Mouse (Mus musculus): ENCODE data around the gene Npr1. TPM values are rescaled to one million over a fixed set of nuclear protein-coding genes. Genes with fewer than 3 reads are reported as not detected.

Npr1 gene
- total and polyA plus RNA-seq, 2 experiments from 2014 or later = 2.0 to 4.1 TPM

DNA sequence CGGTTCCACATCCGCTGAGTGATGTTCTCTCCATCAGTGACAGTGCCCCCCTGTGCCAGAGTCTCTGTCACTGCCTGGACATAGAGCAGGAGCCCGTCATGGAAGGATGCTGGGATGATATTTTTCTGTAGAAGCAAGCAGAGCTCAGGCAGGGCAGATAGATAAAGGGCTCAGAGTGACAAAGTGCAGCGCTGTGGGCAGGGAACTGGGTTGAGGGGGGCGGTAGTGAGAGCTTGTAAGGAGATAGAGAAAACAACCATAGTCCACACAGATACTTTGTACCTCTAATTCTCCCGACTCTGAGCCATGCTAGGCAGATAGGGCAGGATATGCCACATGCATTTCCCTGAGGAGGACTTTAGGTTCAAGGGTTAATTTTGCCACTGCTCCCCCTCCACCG lies 3.1 kb downstream of the Npr1 start:
- Histone ChIP-seq H3K27me3 (ENCODE audit: insufficient read depth, low read length) (peaks cover 32% of the 10 kb centered on the region), H3K4me2 (ENCODE audit: low read depth, low read length, poor library complexity, severe bottlenecking) (no peak overlapping the region), H3K9me3 (ENCODE audit: low read length) (no peaks in the 10 kb centered on the region), H3K36me3 (ENCODE audit: insufficient read depth, low read length) (no peaks in the 10 kb centered on the region), H3K4me3 (ENCODE audit: low read depth, low read length) (no peak overlapping the region), H3K4me1 (ENCODE audit: insufficient read depth, low read length) (0 out of 2 replicates have a peak, but pooled peaks cover 4% of the 10 kb centered on the region), H3K27ac (ENCODE audit: low read depth, low read length) (no peak overlapping the region), H3K9ac (replicated peaks; ENCODE audit: low read length, poor library complexity, severe bottlenecking) (no peak overlapping the region)
- ATAC-seq (ENCODE audit: low FRiP score) (no peak), DNase-seq (ENCODE audit: low spot score) (no peak)
- no peak for TF ChIP-seq CTCF (IDR thresholded peaks at IDR 0.05)
- 39% methylated on average over 7 of the region's 7 CpGs for WGBS

DNA sequence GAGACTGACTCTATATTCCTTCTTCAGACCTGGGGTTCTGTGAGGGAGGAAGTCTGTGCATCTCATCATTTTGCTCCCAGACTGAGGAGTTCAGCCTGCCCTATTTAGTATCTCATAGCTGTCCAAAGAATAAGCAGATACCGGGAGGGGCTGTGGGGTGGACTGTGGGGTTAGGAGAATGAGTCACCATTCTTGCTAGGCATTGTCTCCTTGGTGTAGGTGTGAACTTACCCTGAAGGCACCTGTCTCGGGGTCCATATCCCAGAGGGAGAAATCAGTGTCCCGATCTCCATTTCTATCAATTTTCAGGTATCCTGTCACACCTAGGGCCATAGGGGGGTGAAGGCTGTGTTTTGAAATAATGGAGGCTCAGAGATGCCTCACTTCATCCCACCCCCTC lies 3.7 kb downstream of the Npr1 start:
- Histone ChIP-seq H3K27me3 (ENCODE audit: insufficient read depth, low read length) (peaks cover 32% of the 10 kb centered on the region), H3K36me3 (ENCODE audit: insufficient read depth, low read length) (no peaks in the 10 kb centered on the region)
- ATAC-seq (ENCODE audit: low FRiP score) = no peak

DNA sequence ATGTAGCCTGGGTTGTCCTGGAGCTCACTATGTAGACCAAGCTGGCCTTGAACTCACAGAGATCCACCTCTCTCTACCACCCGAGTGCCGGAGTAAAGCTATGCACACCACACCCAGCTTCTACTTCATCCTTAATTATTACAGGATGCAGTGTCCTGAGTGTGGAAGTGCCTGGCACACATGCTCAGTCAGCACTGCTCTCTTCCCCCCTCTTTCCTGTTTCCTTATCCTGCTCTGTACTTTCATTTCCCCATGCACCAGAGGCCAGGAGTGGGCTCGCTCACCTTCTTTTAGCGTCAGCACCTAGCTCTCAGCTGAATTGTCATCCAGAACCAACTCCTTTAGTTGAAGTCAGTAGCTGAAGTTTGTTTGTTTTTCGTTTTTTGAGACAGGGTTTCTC lies 5.4 kb downstream of the Npr1 start:
- WGBS = 77% methylated on average over 5 of the region's 5 CpGs
- Histone ChIP-seq H3K9ac (replicated peaks; ENCODE audit: low read length, poor library complexity, severe bottlenecking) (no peak overlapping the region), H3K27ac (ENCODE audit: low read depth, low read length) (no peak overlapping the region), H3K9me3 (ENCODE audit: low read length) (no peaks in the 10 kb centered on the region), H3K36me3 (ENCODE audit: insufficient read depth, low read length) (no peaks in the 10 kb centered on the region), H3K27me3 (ENCODE audit: insufficient read depth, low read length) (peaks cover 32% of the 10 kb centered on the region), H3K4me1 (ENCODE audit: insufficient read depth, low read length) (no peaks in the 10 kb centered on the region), H3K4me2 (ENCODE audit: low read depth, low read length, poor library complexity, severe bottlenecking) (no peak overlapping the region), H3K4me3 (ENCODE audit: low read depth, low read length) (no peak overlapping the region)
- no peak for TF ChIP-seq CTCF (IDR thresholded peaks at IDR 0.05)
- DNase-seq (ENCODE audit: low spot score) (no peak), ATAC-seq (ENCODE audit: low FRiP score) (no peak)

More for the DNA sequence above, 3.7 kb downstream of the Npr1 start:
- Histone ChIP-seq H3K4me1 (ENCODE audit: insufficient read depth, low read length) (0 out of 2 replicates have a peak, but pooled peaks cover 4% of the 10 kb centered on the region), H3K9me3 (ENCODE audit: low read length) (no peaks in the 10 kb centered on the region), H3K4me2 (ENCODE audit: low read depth, low read length, poor library complexity, severe bottlenecking) (no peak overlapping the region), H3K27ac (ENCODE audit: low read depth, low read length) (no peak overlapping the region), H3K9ac (replicated peaks; ENCODE audit: low read length, poor library complexity, severe bottlenecking) (no peak overlapping the region), H3K4me3 (ENCODE audit: low read depth, low read length) (no peak overlapping the region)
- WGBS = 91% methylated on average over 3 of the region's 3 CpGs
- no peak for TF ChIP-seq CTCF (IDR thresholded peaks at IDR 0.05)
- DNase-seq (ENCODE audit: low spot score) = no peak

DNA sequence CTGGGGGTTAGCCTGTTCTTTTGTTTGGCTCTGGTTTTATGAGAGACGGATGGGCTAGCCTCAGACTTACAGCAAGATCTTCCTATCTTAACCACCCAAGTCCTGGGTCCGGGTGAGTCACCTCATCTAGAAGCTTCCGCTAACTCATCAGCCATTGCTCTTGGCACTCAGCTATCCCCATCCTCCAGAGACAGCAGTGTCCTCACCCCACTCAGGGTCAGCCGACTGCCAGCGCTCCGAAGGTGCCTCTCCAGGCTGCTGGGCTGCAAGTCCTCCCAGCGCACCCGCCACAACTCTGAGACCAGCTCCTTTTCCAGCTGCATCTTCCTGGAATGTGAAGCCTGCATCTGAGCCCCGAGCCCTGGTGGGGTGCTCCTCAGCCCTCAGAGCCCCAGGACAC lies 5.9 kb downstream of the Npr1 start:
- no peak overlapping the region for H3K27ac ChIP-seq (ENCODE audit: low read depth, low read length)
- DNase-seq (ENCODE audit: low spot score) = no peak
- no peaks in the 10 kb centered on the region for H3K9me3 ChIP-seq (ENCODE audit: low read length)
- no peak overlapping the region for H3K4me3 ChIP-seq (ENCODE audit: low read depth, low read length)
- no peak for ATAC-seq (ENCODE audit: low FRiP score)
- no peaks in the 10 kb centered on the region for H3K36me3 ChIP-seq (ENCODE audit: insufficient read depth, low read length)
- no peaks in the 10 kb centered on the region for H3K4me1 ChIP-seq (ENCODE audit: insufficient read depth, low read length)
- 81% methylated on average over 9 of the region's 9 CpGs for WGBS
- no peak overlapping the region for H3K4me2 ChIP-seq (ENCODE audit: low read depth, low read length, poor library complexity, severe bottlenecking)
- TF ChIP-seq CTCF (IDR thresholded peaks at IDR 0.05) = no peak
- H3K9ac ChIP-seq (replicated peaks; ENCODE audit: low read length, poor library complexity, severe bottlenecking) = no peak overlapping the region
- peaks cover 28% of the 10 kb centered on the region for H3K27me3 ChIP-seq (ENCODE audit: insufficient read depth, low read length)

DNA sequence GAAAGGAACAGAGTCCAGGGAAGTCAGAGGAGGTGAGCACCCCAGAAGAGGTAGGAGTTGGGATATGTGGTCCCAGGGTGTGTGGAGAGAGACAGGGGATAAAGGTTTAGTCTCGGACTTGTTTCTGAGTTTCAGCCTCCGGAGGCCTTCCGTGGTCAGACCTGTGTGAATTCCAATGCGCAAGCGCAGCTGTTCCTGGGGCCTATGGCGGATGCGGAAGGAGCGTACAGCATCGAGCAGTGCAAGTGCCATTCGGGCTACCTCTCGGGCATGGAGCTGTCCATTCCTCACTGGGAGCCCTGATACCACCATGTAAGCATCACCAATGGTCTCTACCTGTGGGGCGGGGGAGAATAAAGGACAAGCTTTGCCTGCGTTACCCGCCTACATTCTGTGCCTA lies 10.7 kb downstream of the Npr1 start:
- no peaks in the 10 kb centered on the region for H3K36me3 ChIP-seq (ENCODE audit: insufficient read depth, low read length)
- WGBS = 86% methylated on average over 14 of the region's 14 CpGs
- no peak for TF ChIP-seq CTCF (IDR thresholded peaks at IDR 0.05)
- H3K9me3 ChIP-seq (ENCODE audit: low read length) = no peaks in the 10 kb centered on the region
- no peak overlapping the region for H3K4me3 ChIP-seq (ENCODE audit: low read depth, low read length)
- ATAC-seq (ENCODE audit: low FRiP score) = no peak
- no peaks in the 10 kb centered on the region for H3K27me3 ChIP-seq (ENCODE audit: insufficient read depth, low read length)
- H3K9ac ChIP-seq (replicated peaks; ENCODE audit: low read length, poor library complexity, severe bottlenecking) = no peak overlapping the region
- DNase-seq (ENCODE audit: low spot score) = no peak
- H3K4me1 ChIP-seq (ENCODE audit: insufficient read depth, low read length) = no peaks in the 10 kb centered on the region
- H3K4me2 ChIP-seq (ENCODE audit: low read depth, low read length, poor library complexity, severe bottlenecking) = no peak overlapping the region
- H3K27ac ChIP-seq (ENCODE audit: low read depth, low read length) = no peak overlapping the region

DNA sequence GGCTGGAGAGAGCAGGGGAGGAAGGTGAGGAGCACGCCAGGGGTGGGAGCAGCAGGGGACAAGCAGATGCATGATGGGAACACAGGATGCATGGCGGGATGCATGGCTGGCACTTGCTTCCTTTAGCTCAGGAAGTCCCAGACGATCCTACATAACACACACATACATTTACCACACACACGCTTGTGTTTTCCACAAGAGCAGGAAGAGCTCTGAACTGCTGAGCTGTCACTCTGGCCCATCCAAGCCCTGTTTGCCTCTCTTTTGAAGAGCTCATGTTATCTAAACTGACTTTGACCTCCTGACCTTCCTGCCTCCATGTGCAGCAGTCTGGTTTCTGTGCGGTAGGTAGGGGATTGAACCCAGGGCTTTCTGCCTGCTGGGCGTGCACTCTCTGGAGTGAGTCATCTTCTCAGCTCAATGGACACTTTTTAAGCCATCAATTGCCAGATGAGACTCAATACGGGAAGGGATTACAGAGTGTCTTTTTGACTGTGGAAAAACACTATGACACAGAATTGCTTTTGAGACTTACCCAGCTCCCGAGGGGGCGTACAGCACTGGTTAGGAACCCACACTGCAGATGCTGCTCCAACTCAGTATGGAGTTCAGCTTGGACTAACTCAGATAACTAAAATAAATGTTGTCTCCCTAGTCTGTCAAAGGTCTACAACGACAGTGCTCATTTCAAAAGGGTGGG lies 14.1 kb downstream of the Npr1 start:
- Histone ChIP-seq H3K27ac (ENCODE audit: low read depth, low read length) (no peak overlapping the region), H3K4me3 (ENCODE audit: low read depth, low read length) (no peak overlapping the region), H3K4me2 (ENCODE audit: low read depth, low read length, poor library complexity, severe bottlenecking) (no peak overlapping the region), H3K4me1 (ENCODE audit: insufficient read depth, low read length) (0 out of 2 replicates have a peak, but pooled peaks cover 6% of the 10 kb centered on the region), H3K9ac (replicated peaks; ENCODE audit: low read length, poor library complexity, severe bottlenecking) (no peak overlapping the region), H3K9me3 (ENCODE audit: low read length) (no peaks in the 10 kb centered on the region), H3K27me3 (ENCODE audit: insufficient read depth, low read length) (no peaks in the 10 kb centered on the region), H3K36me3 (ENCODE audit: insufficient read depth, low read length) (no peaks in the 10 kb centered on the region)
- WGBS = 45% methylated on average over 10 of the region's 10 CpGs
- ATAC-seq (ENCODE audit: low FRiP score) (no peak), DNase-seq (ENCODE audit: low spot score) (no peak)
- TF ChIP-seq CTCF (IDR thresholded peaks at IDR 0.05) = no peak
